Mouse (Mus musculus) embryonic facial prominence, embryonic 13.5 days (tissue): ENCODE results near the gene Acvr1b. TPM values are rescaled to one million over a fixed set of nuclear protein-coding genes. Genes with fewer than 3 reads are reported as not detected.

Experiments used
- ATAC-seq: fragments of 200-750 bp; cut with Nextera tagmentation; 2 replicates; pipeline ENCODE4 v1.8.0; 2017; ENCODE audit warnings: low read depth; ENCODE audit not compliant: insufficient number of reproducible peaks, insufficient read depth, low FRiP score, low TSS enrichment
- H3K27ac ChIP-seq: fragments of 300-500 bp; sonication (generic); 2 replicates; pipeline ENCODE4 v1.5.1; 2015; ENCODE audit warnings: moderate library complexity, mild to moderate bottlenecking, inconsistent platforms
- H3K27me3 ChIP-seq: fragments of 300-500 bp; sonication (generic); 2 replicates; pipeline ENCODE4 v1.6.1; 2015; ENCODE audit warnings: mild to moderate bottlenecking, inconsistent platforms
- H3K36me3 ChIP-seq: fragments of 300-500 bp; sonication (generic); 2 replicates; pipeline ENCODE4 v1.6.1; 2015; ENCODE audit warnings: mild to moderate bottlenecking, inconsistent platforms
- H3K4me1 ChIP-seq: fragments of 300-500 bp; sonication (generic); 2 replicates; pipeline ENCODE4 v1.6.1; 2015; ENCODE audit warnings: inconsistent platforms
- H3K4me2 ChIP-seq: fragments of 300-500 bp; sonication (generic); 2 replicates; pipeline ENCODE4 v1.6.1; 2015; ENCODE audit warnings: moderate library complexity, mild to moderate bottlenecking, inconsistent platforms
- H3K4me3 ChIP-seq: fragments of 300-500 bp; sonication (generic); 2 replicates; pipeline ENCODE4 v1.5.1; 2015; ENCODE audit warnings: mild to moderate bottlenecking, inconsistent platforms
- H3K9ac ChIP-seq: fragments of 300-500 bp; sonication (generic); 2 replicates; pipeline ENCODE4 v1.6.1; 2015; ENCODE audit warnings: mild to moderate bottlenecking, inconsistent platforms
- H3K9me3 ChIP-seq: fragments of 300-500 bp; sonication (generic); 2 replicates; pipeline ENCODE4 v1.6.1; 2016; ENCODE audit warnings: inconsistent platforms
- WGBS: fragments of 180-500 bp; shearing (Covaris S2); methylation state at CpG from one replicate; pipeline ENCODE4 v1.1.7; 2015; ENCODE audit warnings: mixed read lengths; 5-methylcytosine and 5-hydroxymethylcytosine counted together
- polyA plus RNA-seq: library from polyadenylated mRNA; unstranded; fragments of >200 nt; fragmentation: Nextera tagmentation; extraction: Ambion mirVana; gene quantifications from 2 replicates; pipeline ENCODE4 v1.2.1, GENCODE M21; 2015

The Acvr1b gene
- polyA plus RNA-seq, 1 experiment from 2014 or later = 8.0 TPM

GRCm38 (mm10) chr15:101200777-101201295 is 27.0 kb downstream of the Acvr1b start:
- 98% methylated on average over 9 of the region's 9 CpGs for WGBS
- H3K27me3 ChIP-seq = no peaks in the 10 kb centered on the region
- H3K9ac ChIP-seq = no peak overlapping the region
- H3K27ac ChIP-seq = no peak overlapping the region
- H3K4me1 ChIP-seq = no peaks in the 10 kb centered on the region
- peaks cover 86% of the 10 kb centered on the region for H3K36me3 ChIP-seq
- no peak for ATAC-seq
- H3K4me2 ChIP-seq = no peak overlapping the region
- H3K4me3 ChIP-seq = no peak overlapping the region
- H3K9me3 ChIP-seq = 0 out of 2 replicates have a peak, but pooled peaks cover 5% of the 10 kb centered on the region

DNA sequence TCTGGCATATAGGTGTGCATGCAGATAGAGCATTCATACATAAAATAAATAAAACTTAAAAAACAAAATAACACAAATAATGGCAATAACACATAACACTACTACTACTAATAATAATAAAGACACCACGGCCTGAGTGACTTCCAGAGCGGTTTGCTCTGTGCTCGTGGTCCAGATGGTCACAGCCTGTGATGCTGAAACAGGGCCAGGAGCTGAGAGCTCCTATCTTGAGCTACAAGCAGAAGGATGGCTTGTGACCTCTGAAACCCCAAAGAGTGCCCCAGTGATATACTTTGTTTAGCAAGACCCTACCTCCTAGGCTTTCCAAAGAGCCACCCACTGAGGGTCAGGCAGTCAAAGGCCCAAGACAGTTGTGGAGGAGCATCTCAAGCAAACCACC is 27.5 kb downstream of the Acvr1b start:
- no peak for ATAC-seq
- H3K9ac ChIP-seq = no peak overlapping the region
- no peak overlapping the region for H3K4me3 ChIP-seq
- H3K9me3 ChIP-seq = 0 out of 2 replicates have a peak, but pooled peaks cover 5% of the 10 kb centered on the region
- no peaks in the 10 kb centered on the region for H3K27me3 ChIP-seq
- no peak overlapping the region for H3K4me2 ChIP-seq
- 95% methylated on average over 3 of the region's 3 CpGs for WGBS
- H3K36me3 ChIP-seq = peaks cover 86% of the 10 kb centered on the region
- no peak overlapping the region for H3K27ac ChIP-seq
- no peaks in the 10 kb centered on the region for H3K4me1 ChIP-seq

DNA sequence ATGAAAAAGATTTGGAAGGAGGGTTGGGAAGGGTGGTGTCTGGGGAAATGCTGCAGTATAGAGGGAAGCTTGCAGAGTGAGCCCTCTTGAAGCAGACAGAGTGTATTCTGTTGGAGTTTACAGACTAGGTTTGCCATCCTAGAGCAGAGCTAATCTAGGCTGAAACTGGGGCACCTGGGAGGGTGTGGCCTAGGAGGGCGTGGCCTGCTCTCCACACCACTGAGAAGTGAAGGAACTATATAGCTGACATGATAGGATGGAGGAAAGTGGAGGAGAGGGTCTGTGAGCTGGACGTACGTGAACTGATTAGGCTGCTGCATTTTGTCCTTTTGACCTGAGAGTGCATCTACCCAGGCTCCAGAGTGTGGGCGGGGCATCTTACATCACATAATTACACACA is 29.8 kb downstream of the Acvr1b start:
- no peaks in the 10 kb centered on the region for H3K4me1 ChIP-seq

DNA sequence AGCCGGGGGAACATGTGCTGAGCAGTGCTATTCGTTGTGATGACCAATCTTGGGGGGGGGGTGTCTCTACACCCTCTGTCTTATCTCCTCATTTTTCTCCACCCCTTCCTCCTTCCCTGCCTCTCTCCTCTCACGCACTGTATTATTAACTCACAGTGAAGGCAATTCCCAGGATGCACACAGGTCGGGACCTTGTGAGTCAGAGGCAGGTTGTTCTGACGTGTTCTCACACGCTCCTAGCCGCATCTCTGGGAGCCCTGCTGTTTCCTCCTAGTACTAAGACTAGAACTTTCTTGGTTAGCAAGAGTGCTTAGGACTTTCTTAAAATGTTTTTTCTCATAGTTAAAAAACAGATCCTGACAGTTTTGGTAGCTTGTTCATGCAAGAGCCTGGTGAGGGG is 30.9 kb downstream of the Acvr1b start:
- ATAC-seq = no peak

More for the DNA sequence above, 29.8 kb downstream of the Acvr1b start:
- Histone ChIP-seq H3K9me3 (0 out of 2 replicates have a peak, but pooled peaks cover 5% of the 10 kb centered on the region), H3K4me2 (no peak overlapping the region), H3K4me3 (no peak overlapping the region), H3K9ac (no peak overlapping the region), H3K27ac (no peak overlapping the region), H3K36me3 (peaks cover 91% of the 10 kb centered on the region), H3K27me3 (no peaks in the 10 kb centered on the region)
- 75% methylated on average over 4 of the region's 4 CpGs for WGBS
- no peak for ATAC-seq

DNA sequence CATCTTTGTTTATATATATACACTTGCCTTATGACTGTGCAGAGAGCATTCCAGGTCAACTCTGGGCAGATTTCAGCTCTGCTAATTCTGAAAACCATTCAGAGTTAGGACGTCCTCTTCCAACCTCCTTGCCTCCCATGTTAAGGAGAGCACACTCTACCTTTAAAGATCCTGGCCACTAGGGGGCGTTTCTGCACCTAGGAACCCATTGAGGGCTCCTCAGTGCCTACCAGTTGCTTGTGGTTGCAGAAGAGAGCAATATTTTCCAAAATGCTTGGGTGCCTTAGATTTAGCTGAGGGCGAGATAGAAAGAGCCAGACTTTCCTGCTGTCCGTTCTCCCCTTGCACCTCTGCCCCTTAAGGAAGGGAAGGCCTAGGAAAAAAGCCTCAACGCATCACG is 36.4 kb downstream of the Acvr1b start:
- Histone ChIP-seq H3K9me3 (no peaks in the 10 kb centered on the region), H3K4me3 (no peak overlapping the region), H3K27ac (no peak overlapping the region), H3K4me1 (no peaks in the 10 kb centered on the region), H3K4me2 (no peak overlapping the region), H3K27me3 (no peaks in the 10 kb centered on the region), H3K9ac (no peak overlapping the region), H3K36me3 (peaks cover 81% of the 10 kb centered on the region)
- 62% methylated on average over 6 of the region's 6 CpGs for WGBS
- no peak for ATAC-seq

More for the DNA sequence above, 30.9 kb downstream of the Acvr1b start:
- no peak overlapping the region for H3K4me3 ChIP-seq
- H3K27ac ChIP-seq = no peak overlapping the region
- WGBS = 72% methylated on average over 7 of the region's 7 CpGs
- H3K9me3 ChIP-seq = 0 out of 2 replicates have a peak, but pooled peaks cover 5% of the 10 kb centered on the region
- no peaks in the 10 kb centered on the region for H3K4me1 ChIP-seq
- no peak overlapping the region for H3K9ac ChIP-seq
- peaks cover 93% of the 10 kb centered on the region for H3K36me3 ChIP-seq
- no peaks in the 10 kb centered on the region for H3K27me3 ChIP-seq
- H3K4me2 ChIP-seq = no peak overlapping the region

GRCm38 (mm10) chr15:101210998-101211613 is 37.2 kb downstream of the Acvr1b start:
- Histone ChIP-seq H3K9ac (peak overlapping the region; percentile 16; the same call in 1 of the 2 replicates), H3K4me3 (no peak overlapping the region), H3K27me3 (no peaks in the 10 kb centered on the region), H3K27ac (no peak overlapping the region), H3K4me1 (no peaks in the 10 kb centered on the region), H3K9me3 (no peaks in the 10 kb centered on the region), H3K4me2 (no peak overlapping the region), H3K36me3 (peaks cover 78% of the 10 kb centered on the region)
- no peak for ATAC-seq
- 89% methylated on average over 14 of the region's 14 CpGs for WGBS

DNA sequence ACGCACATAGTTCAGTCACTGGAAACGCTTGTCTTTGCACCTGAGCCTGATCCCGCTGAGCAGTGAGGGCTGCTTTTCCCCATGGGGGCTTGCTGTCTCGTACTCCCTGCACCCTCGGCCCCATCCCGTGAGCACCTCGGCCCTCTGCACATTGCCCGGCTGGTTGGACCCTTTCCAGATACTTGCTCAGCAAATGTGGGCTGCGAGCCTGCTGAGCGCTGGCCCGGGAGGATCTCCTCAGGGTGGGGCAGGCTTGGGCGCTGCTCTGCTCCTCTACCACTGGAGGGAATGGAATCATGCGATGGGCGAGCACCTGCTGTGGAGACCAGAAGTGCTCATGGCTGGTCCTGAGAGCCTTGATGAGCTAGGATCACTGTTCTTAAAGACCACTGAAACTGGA is 38.6 kb downstream of the Acvr1b start:
- H3K4me1 ChIP-seq = no peaks in the 10 kb centered on the region
- 83% methylated on average over 14 of the region's 14 CpGs for WGBS
- ATAC-seq = no peak
- H3K27ac ChIP-seq = no peak overlapping the region
- no peaks in the 10 kb centered on the region for H3K27me3 ChIP-seq
- no peak overlapping the region for H3K4me2 ChIP-seq
- no peaks in the 10 kb centered on the region for H3K9me3 ChIP-seq
- H3K36me3 ChIP-seq = peaks cover 65% of the 10 kb centered on the region
- no peak overlapping the region for H3K9ac ChIP-seq
- no peak overlapping the region for H3K4me3 ChIP-seq

DNA sequence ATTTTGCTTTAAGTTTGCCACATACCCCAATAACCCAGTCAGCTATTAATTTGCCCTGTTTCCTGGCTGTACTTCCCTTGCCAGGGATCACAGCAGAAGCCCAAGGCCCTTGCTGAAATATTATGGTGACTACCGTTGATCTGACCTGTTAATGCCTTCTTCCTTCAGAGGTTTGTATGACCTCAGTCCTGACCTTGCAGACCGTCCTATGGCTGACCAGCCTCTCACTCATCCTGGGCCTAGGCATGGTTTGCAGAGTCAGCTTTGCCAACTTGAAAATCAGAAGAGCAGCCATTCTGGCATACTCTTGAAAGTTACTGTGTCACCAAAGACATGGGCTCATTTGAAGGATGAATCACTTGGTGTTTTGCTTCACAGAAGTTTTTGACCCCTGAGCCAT is 41.3 kb downstream of the Acvr1b start:
- no peak overlapping the region for H3K9ac ChIP-seq
- no peaks in the 10 kb centered on the region for H3K9me3 ChIP-seq
- WGBS = 73% methylated on average over 2 of the region's 2 CpGs

GRCm38 (mm10) chr15:101216036-101216435 is 42.2 kb downstream of the Acvr1b start:
- Histone ChIP-seq H3K27me3 (no peaks in the 10 kb centered on the region), H3K4me1 (peaks cover 13% of the 10 kb centered on the region), H3K4me3 (no peak overlapping the region), H3K4me2 (no peak overlapping the region), H3K36me3 (peaks cover 30% of the 10 kb centered on the region), H3K9ac (no peak overlapping the region), H3K27ac (no peak overlapping the region), H3K9me3 (no peaks in the 10 kb centered on the region)
- 74% methylated on average over 4 of the region's 4 CpGs for WGBS
- no peak for ATAC-seq

More for the DNA sequence above, 41.3 kb downstream of the Acvr1b start:
- Histone ChIP-seq H3K36me3 (peaks cover 39% of the 10 kb centered on the region), H3K4me2 (no peak overlapping the region), H3K4me1 (peaks cover 4% of the 10 kb centered on the region), H3K27ac (no peak overlapping the region), H3K27me3 (no peaks in the 10 kb centered on the region), H3K4me3 (no peak overlapping the region)
- ATAC-seq = no peak

- H3K36me3 ChIP-seq = no peaks in the 10 kb centered on the region
These were observed 47.0 kb downstream of the Acvr1b start for GRCm38 (mm10) chr15:101220905-101221297.

GRCm38 (mm10) chr15:101221298-101222104 is 47.6 kb downstream of the Acvr1b start:
- H3K36me3 ChIP-seq = no peaks in the 10 kb centered on the region
- peak overlapping the region; percentile 26 for H3K4me3 ChIP-seq
- peak overlapping the region; percentile 60; the same call in 1 of the 2 replicates for H3K9ac ChIP-seq
- 3% methylated on average over 14 of the region's 14 CpGs for WGBS
- H3K4me2 ChIP-seq = peak overlapping the region; percentile 85
- no peaks in the 10 kb centered on the region for H3K9me3 ChIP-seq
- peak overlapping the region; percentile 85 for H3K27ac ChIP-seq
- peaks cover 56% of the 10 kb centered on the region for H3K4me1 ChIP-seq
- ATAC-seq = 0 out of 2 replicates have a peak, but pooled peaks have one; percentile 17
- H3K27me3 ChIP-seq = peaks cover 10% of the 10 kb centered on the region; the same call in 1 of the 2 replicates

More at GRCm38 (mm10) chr15:101220905-101221297, 47.0 kb downstream of the Acvr1b start:
- peaks cover 10% of the 10 kb centered on the region; the same call in 1 of the 2 replicates for H3K27me3 ChIP-seq
- H3K9me3 ChIP-seq = no peaks in the 10 kb centered on the region
- peak overlapping the region; percentile 85 for H3K27ac ChIP-seq
- H3K4me2 ChIP-seq = peak overlapping the region; percentile 85
- H3K4me1 ChIP-seq = peaks cover 53% of the 10 kb centered on the region
- H3K4me3 ChIP-seq = peak overlapping the region; percentile 26; the same call in 1 of the 2 replicates
- 0 out of 2 replicates have a peak, but pooled peaks have one; percentile 17 for ATAC-seq
- 4% methylated on average over 8 of the region's 8 CpGs for WGBS
- 0 out of 2 replicates have a peak overlapping the region, but pooled peaks have one; percentile 40 for H3K9ac ChIP-seq
